Mouse (Mus musculus) thymus, adult 2 months (tissue): ENCODE data around the gene Abca1. TPM values are rescaled to one million over a fixed set of nuclear protein-coding genes. Genes with fewer than 3 reads are reported as not detected.

ENCODE experiments used
- DNase-seq: peaks from one replicate; pipeline ENCODE4 v3.0.0; 2021
- H3K27ac ChIP-seq: fragments of 200-500 bp; 2 replicates; pipeline ENCODE4 v1.5.1; 2012; ENCODE audit warnings: low read length, control low read depth; ENCODE audit not compliant: control insufficient read depth, insufficient read depth
- H3K27me3 ChIP-seq: fragments of 200-500 bp; 2 replicates; pipeline ENCODE4 v1.6.1; 2012; ENCODE audit warnings: mild to moderate bottlenecking, low read length, moderate library complexity, mixed read lengths; ENCODE audit not compliant: control insufficient read depth, insufficient read depth
- H3K36me3 ChIP-seq: fragments of 200-500 bp; 2 replicates; pipeline ENCODE4 v1.6.1; 2012; ENCODE audit warnings: mild to moderate bottlenecking, low read length, moderate library complexity; ENCODE audit not compliant: control insufficient read depth, insufficient read depth
- H3K4me1 ChIP-seq: fragments of 200-500 bp; replicated peaks from 2 replicates; pipeline ENCODE4 v1.6.1; 2012; ENCODE audit warnings: low read length; ENCODE audit not compliant: control insufficient read depth, insufficient read depth
- H3K4me3 ChIP-seq: fragments of 200-500 bp; 2 replicates; pipeline ENCODE4 v1.5.1; 2012; ENCODE audit warnings: mild to moderate bottlenecking, low read length, control low read depth, moderate library complexity; ENCODE audit not compliant: control insufficient read depth, insufficient read depth
- CTCF ChIP-seq: fragments of 200-500 bp; IDR thresholded peaks from 2 replicates; pipeline ENCODE4 v1.5.1; 2012; ENCODE audit warnings: mild to moderate bottlenecking, control low read depth, low read length, moderate library complexity, borderline replicate concordance; ENCODE audit not compliant: control insufficient read depth, poor library complexity, insufficient read depth; ENCODE audit errors: extremely low read depth
- POLR2A ChIP-seq: fragments of 200-500 bp; IDR thresholded peaks from 2 replicates; pipeline ENCODE4 v1.6.1; 2012; ENCODE audit warnings: mild to moderate bottlenecking, low read length, control low read depth, moderate library complexity; ENCODE audit not compliant: control insufficient read depth, poor library complexity, insufficient read depth; ENCODE audit errors: extremely low read depth
- WGBS: fragments of 180-500 bp; shearing (Covaris S2); methylation state at CpG from one replicate; pipeline ENCODE4 v1.1.7; 2018; 5-methylcytosine and 5-hydroxymethylcytosine counted together
- polyA plus RNA-seq: library from polyadenylated mRNA; depleted of rRNA; stranded (reverse); fragments of >200 nt; gene quantifications from 2 replicates; pipeline ENCODE4 v1.2.3, GENCODE M21; 2012

Abca1 gene
- polyA plus RNA-seq, 1 experiment = 15.4 TPM

DNA sequence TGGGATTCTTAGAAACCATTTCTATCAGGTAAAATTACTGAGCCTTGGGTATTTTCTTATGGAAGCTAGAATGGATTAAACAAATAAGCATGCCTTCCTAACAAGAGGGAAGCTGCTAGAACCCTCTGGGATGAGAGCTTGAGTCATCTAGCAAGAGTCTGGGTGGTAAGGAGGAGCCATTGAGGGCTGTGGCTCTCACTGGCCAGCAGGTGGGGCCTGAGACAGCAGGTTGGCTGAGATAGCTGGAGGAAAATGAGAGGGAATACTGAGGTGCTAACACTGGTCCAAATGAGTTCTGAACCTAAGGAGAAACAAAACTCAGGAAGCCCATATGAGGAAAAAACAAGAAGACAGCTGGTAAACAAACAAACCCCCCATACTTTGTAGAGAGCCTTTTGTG lies 42.1 kb downstream of the Abca1 start:
- no peaks in the 10 kb centered on the region for H3K27me3 ChIP-seq
- no peak for DNase-seq
- peaks cover 24% of the 10 kb centered on the region for H3K4me1 ChIP-seq
- H3K27ac ChIP-seq = no peak overlapping the region
- no peak overlapping the region for H3K4me3 ChIP-seq
- TF ChIP-seq POLR2A (no peak), CTCF (no peak)
- no peaks in the 10 kb centered on the region for H3K36me3 ChIP-seq

DNA sequence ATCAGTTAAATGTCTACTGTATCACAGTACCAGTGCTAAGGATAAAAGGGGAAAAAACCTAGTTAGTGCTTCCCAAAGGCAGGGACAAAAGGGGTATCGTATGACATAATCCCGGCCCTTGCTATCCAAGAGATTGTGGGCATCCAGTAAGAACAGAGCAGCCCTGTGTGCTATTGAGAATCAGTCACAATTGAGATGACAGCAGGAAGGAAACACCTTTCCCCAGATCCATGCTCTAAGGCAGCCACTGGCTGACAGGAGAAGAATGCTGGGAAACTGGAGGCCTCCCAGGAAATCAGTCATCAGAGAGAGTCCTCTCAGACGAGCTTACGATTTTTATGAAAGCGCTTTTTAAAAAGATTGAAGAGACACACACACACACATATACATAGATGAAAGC lies 42.6 kb downstream of the Abca1 start:
- no peak overlapping the region for H3K4me3 ChIP-seq
- H3K36me3 ChIP-seq = no peaks in the 10 kb centered on the region
- TF ChIP-seq CTCF (no peak), POLR2A (no peak)
- peaks cover 20% of the 10 kb centered on the region for H3K4me1 ChIP-seq
- no peak for DNase-seq
- 92% methylated on average over 5 of the region's 5 CpGs for WGBS
- no peak overlapping the region for H3K27ac ChIP-seq
- no peaks in the 10 kb centered on the region for H3K27me3 ChIP-seq

DNA sequence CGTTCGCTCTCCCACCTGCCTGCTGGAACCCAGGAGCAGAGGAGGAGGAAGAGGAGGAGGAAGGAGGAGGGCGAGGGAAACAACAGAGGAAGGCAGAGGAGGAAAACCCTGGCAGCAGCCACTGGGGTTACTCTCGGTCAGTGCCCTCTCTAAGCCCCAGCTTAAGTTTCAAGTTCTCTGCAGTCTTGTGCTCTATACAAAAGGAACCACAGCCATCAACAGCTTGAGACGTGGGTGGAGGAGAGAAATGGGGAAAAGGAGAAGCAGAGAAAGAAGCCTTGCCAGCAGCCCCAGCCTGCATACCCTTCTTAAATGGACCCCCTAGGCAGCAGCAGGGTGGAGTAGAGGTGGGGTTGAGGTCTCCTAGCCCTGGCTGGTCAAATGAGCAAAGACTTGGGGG lies 43.8 kb downstream of the Abca1 start:
- Histone ChIP-seq H3K27ac (no peak overlapping the region), H3K27me3 (no peaks in the 10 kb centered on the region), H3K4me1 (peaks cover 10% of the 10 kb centered on the region), H3K36me3 (no peaks in the 10 kb centered on the region), H3K4me3 (no peak overlapping the region)
- TF ChIP-seq CTCF = no peak
- TF ChIP-seq POLR2A = no peak
- DNase-seq = peak; percentile 6
- WGBS = 17% methylated on average over 2 of the region's 5 CpGs

DNA sequence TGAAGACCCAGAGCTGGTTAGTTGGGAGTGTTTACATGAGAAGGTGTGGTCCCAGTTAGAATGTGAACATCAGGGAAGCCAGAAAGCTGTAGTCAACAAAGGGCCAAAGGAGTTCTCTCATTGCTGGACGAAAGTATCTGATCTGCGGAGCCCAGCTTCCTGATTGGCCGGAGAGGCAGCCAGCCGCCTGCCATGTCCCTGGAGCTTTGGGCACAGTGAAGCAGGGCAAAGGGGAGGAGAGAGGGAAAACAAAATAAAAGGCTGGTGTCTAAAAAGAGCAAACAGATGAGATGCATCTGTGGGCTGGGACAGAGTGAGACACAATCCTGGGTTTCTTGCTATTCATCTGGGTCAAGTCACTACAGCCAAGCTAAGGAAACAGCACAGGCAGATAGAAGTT lies 44.3 kb downstream of the Abca1 start:
- H3K4me1 ChIP-seq = peaks cover 6% of the 10 kb centered on the region
- H3K4me3 ChIP-seq = no peak overlapping the region
- H3K27ac ChIP-seq = no peak overlapping the region
- no peaks in the 10 kb centered on the region for H3K27me3 ChIP-seq
- WGBS = 96% methylated on average over 4 of the region's 4 CpGs
- no peaks in the 10 kb centered on the region for H3K36me3 ChIP-seq
- DNase-seq = no peak
- TF ChIP-seq POLR2A (no peak), CTCF (no peak)

DNA sequence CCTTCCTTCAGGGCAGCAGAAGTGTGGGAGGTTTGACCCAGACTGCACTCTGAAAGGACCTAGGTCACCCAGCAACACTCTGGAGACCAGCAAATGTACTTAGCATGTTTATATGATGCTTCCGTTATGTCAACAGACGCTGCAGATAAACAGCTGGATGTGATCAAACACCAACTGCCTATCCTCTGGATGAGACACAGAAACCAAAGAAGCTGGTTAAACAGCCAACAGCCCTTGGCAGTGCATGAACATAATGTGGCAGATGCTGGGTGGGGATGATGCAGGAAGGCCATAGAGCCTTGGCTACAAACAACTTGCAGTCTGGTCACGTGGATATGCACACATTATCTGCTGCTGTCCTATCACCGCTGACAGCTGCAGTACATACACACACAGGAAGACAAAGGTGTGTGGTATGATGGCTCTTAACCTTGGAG lies 47.8 kb downstream of the Abca1 start:
- no peak for DNase-seq
- Histone ChIP-seq H3K4me3 (no peak overlapping the region), H3K4me1 (peaks cover 5% of the 10 kb centered on the region), H3K36me3 (no peaks in the 10 kb centered on the region), H3K27ac (no peak overlapping the region), H3K27me3 (no peaks in the 10 kb centered on the region)
- 90% methylated on average over 4 of the region's 4 CpGs for WGBS
- TF ChIP-seq POLR2A = no peak
- TF ChIP-seq CTCF = no peak

DNA sequence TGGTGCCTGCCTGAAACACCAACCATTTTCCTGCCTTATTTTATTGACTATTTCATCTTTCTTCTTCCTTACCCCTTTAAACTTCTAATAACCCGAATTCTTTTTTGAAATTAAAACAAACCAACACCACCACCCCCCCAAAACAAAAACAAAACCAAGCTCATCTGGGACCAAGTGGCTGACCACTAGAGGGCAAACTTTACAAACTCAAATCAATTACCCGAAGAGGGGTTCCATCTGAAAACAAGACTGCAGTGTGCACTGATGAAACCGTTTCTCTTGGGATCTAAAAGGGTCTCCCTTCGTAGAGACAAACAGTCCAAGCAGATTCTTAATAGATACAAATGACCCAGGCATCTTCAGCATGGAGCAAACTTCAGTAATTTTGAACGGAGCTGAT lies 49.3 kb downstream of the Abca1 start:
- no peaks in the 10 kb centered on the region for H3K36me3 ChIP-seq
- 0 out of 2 replicates have a peak, but pooled peaks cover under 1% of the 10 kb centered on the region for H3K4me1 ChIP-seq
- no peak for DNase-seq
- 28% methylated on average over 5 of the region's 5 CpGs for WGBS
- no peak overlapping the region for H3K4me3 ChIP-seq
- TF ChIP-seq CTCF (no peak), POLR2A (no peak)
- H3K27ac ChIP-seq = no peak overlapping the region
- H3K27me3 ChIP-seq = no peaks in the 10 kb centered on the region

DNA sequence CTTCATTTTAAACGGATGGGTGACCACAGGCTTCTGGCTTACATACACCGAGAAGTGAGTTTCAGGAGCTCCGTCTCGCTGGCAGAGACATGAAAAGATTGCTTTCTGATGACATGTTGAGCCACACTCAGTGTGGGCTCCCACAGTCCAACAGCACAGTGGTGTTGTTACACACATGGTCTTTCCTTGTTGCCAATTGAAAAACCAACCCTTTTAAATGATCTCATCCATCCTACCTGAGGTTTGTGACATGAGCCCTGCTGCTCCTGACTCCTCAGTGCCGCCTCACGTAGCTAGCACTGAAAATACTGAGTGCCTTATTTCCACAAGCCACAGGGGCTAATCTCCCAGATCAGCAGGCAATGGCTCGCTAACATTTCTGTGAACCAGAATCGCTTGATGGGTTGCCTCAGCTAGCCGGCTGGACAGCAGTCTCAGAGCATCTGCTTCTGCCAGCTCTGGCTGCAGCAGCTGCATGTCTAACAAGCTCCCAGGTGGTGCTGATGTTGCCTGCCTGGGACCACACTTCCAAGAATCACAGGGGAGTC lies 50.2 kb downstream of the Abca1 start:
- H3K4me3 ChIP-seq = no peak overlapping the region
- TF ChIP-seq CTCF = no peak
- no peak for TF ChIP-seq POLR2A
- no peaks in the 10 kb centered on the region for H3K36me3 ChIP-seq
- no peak for DNase-seq
- no peak overlapping the region for H3K27ac ChIP-seq
- no peaks in the 10 kb centered on the region for H3K27me3 ChIP-seq
- WGBS = 87% methylated on average over 9 of the region's 9 CpGs
- no peaks in the 10 kb centered on the region for H3K4me1 ChIP-seq
